Mouse (Mus musculus) hematopoietic stem cell, adult 5-6 weeks (primary cell): Measurements from ENCODE around the gene Nup210l. TPM values are rescaled to one million over a fixed set of nuclear protein-coding genes. Genes with fewer than 3 reads are reported as not detected.
"Not testable (repeated sequence)": the region's sequence is repeated elsewhere in the genome, so short reads cannot be mapped to it uniquely, and the experiment has no call there.

Experiments
- ATAC-seq, 2 experiments: fragments of 125-278 bp in 1 of 2; replicated peaks in 1 of 2; 2 replicates each; pipeline ENCODE4 v1.8.0; 2016 to 2017; ENCODE audit warnings: inconsistent platforms in 2 of 2, mild to moderate bottlenecking in 2 of 2, moderate number of reproducible peaks in 2 of 2, low read depth in 1 of 2, moderate TSS enrichment in 1 of 2; ENCODE audit not compliant: low FRiP score in 2 of 2, poor library complexity in 2 of 2, severe bottlenecking in 2 of 2, insufficient read depth in 1 of 2, low TSS enrichment in 1 of 2
- total RNA-seq: library from RNA; stranded (forward); fragments of 172-1452, 232-1000 nt; gene quantifications from 2 replicates; pipeline ENCODE4 v1.2.3, GENCODE M21; 2017

Gene Nup210l
- total RNA-seq, 1 experiment from 2014 or later, result 0.45 TPM

GRCm38 (mm10) chr3:90085281-90085680 is 18.7 kb upstream of the Nup210l start:
- 0 out of 4 replicates have a peak, but pooled peaks of 1 of the 2 experiments have one; percentile 11 for ATAC-seq

GRCm38 (mm10) chr3:90086068-90086467 is 17.9 kb upstream of the Nup210l start:
- no peak for ATAC-seq

GRCm38 (mm10) chr3:90088617-90089016 is 15.3 kb upstream of the Nup210l start:
- no peak for ATAC-seq

GRCm38 (mm10) chr3:90090892-90091291 is 13.0 kb upstream of the Nup210l start:
- no peak for ATAC-seq

- ATAC-seq, result no peak
Observed at GRCm38 (mm10) chr3:90094453-90094852, 9.5 kb upstream of the Nup210l start.

GRCm38 (mm10) chr3:90097928-90098327 is 6.0 kb upstream of the Nup210l start:
- no peak for ATAC-seq

- ATAC-seq, result no peak
Observed at GRCm38 (mm10) chr3:90101010-90101409, 2.9 kb upstream of the Nup210l start.

GRCm38 (mm10) chr3:90101673-90102072 is 2.3 kb upstream of the Nup210l start:
- ATAC-seq, result no peak

GRCm38 (mm10) chr3:90102239-90102638 is 1.7 kb upstream of the Nup210l start:
- ATAC-seq, result no peak

GRCm38 (mm10) chr3:90103176-90103575 is 756 bp upstream of the Nup210l start:
- no peak for ATAC-seq

GRCm38 (mm10) chr3:90111706-90112105 is 7.8 kb downstream of the Nup210l start:
- ATAC-seq, result no peak

GRCm38 (mm10) chr3:90114342-90114741 is 10.4 kb downstream of the Nup210l start:
- peak in 1 of 2 experiments; percentile 42; a peak in 2 of 4 replicates for ATAC-seq

GRCm38 (mm10) chr3:90115526-90115925 is 11.6 kb downstream of the Nup210l start:
- ATAC-seq, result no peak

- ATAC-seq, result 0 out of 4 replicates have a peak, but pooled peaks of 1 of the 2 experiments have one; percentile 32
Observed at GRCm38 (mm10) chr3:90118132-90118790, 14.3 kb downstream of the Nup210l start.

- ATAC-seq, result not testable (repeated sequence)
Observed at GRCm38 (mm10) chr3:90122036-90122435, 18.1 kb downstream of the Nup210l start.

- peak; percentile 51 to 82; a peak in 3 of 4 replicates for ATAC-seq
Observed at GRCm38 (mm10) chr3:90125710-90126109, 21.8 kb downstream of the Nup210l start.

GRCm38 (mm10) chr3:90127881-90128280 is 23.9 kb downstream of the Nup210l start:
- no peak for ATAC-seq

- no peak for ATAC-seq
Observed at GRCm38 (mm10) chr3:90132745-90133144, 28.8 kb downstream of the Nup210l start.

GRCm38 (mm10) chr3:90133331-90133730 is 29.4 kb downstream of the Nup210l start:
- no peak for ATAC-seq
